Mouse (Mus musculus) stomach, postnatal 0 days (tissue): ENCODE measurements around the gene Ttc6.

Experiments
- CTCF ChIP-seq: IDR thresholded peaks from 2 replicates; pipeline ENCODE4 v1.5.1; 2016; ENCODE audit warnings: antibody characterized with exemption, low read depth, mild to moderate bottlenecking, moderate library complexity
- EP300 ChIP-seq: optimal IDR thresholded peaks from 2 replicates; pipeline ENCODE3; 2016; ENCODE audit warnings: antibody characterized with exemption

DNA sequence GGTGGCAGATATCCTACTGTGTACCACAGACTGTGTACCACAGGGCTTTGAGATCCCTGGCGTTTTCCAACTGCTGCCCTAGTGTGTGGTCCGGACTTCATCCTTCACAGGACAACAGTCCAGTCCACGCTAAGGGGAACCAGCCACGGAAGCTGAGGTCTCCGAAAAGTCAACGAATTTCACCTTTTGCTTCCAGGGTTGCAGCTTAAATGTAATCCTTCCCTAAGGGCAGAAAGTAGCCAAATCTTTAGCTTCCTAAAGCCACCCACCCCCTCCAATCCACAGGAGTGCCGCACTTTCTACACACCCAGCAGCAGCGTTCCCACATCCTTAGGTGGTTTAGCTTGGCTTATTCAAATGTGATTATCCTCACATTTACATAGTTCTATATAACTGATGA, 13.0 kb upstream of the Ttc6 start:
- TF ChIP-seq CTCF (no peak), EP300 (no peak)
